Mouse (Mus musculus) heart, postnatal 14 days (tissue): ENCODE measurements around the gene Gm12666. TPM values are rescaled to one million over a fixed set of nuclear protein-coding genes. Genes with fewer than 3 reads are reported as not detected.
"Not testable (repeated sequence)": the region's sequence is repeated elsewhere in the genome, so short reads cannot be mapped to it uniquely, and the experiment has no call there.

ENCODE experiments used
- DNase-seq, 2 experiments: peaks; one replicate each; pipeline ENCODE4 v3.0.0; 2021 to 2022
- intact Hi-C: fragments of 180-260 bp; cut with DNase I; formaldehyde crosslinking; loops from one replicate; pipeline ENCODE4 v1.15.1; 2025
- long read RNA-seq, 2 experiments: library from polyadenylated mRNA; stranded (forward); transcript quantifications; one replicate each; pipeline ENCODE4 v2.0.0; 2021
- total RNA-seq, 2 experiments: library from RNA; stranded (reverse); gene quantifications; 2 replicates each; pipeline ENCODE4 v1.2.3; 2021

Gene Gm12666
- total RNA-seq = 1 to 10 TPM; 1.4 to 1.8 TPM
- long read RNA-seq, experiment 1 = 0 reads
- long read RNA-seq, experiment 2 = 0 reads

GRCm38 (mm10) chr4:92191649-92192048 lies at the start of gene Gm12666:
Gene Gm12666 (minus strand): TSS chr4:92191749.
- intact Hi-C loops, DNase-seq: not testable (repeated sequence)

GRCm38 (mm10) chr4:92226326-92226725 lies 34.8 kb upstream of the Gm12666 start:
- no peak for DNase-seq
- intact Hi-C loops = no loop called here

- DNase-seq = no peak
- intact Hi-C loops = no loop called here
Observed at GRCm38 (mm10) chr4:92216286-92216685, 24.7 kb upstream of the Gm12666 start.

GRCm38 (mm10) chr4:92152646-92153045 lies 38.9 kb downstream of the Gm12666 start:
- intact Hi-C loops = no loop called here

GRCm38 (mm10) chr4:92147134-92147533 lies 44.4 kb downstream of the Gm12666 start, which contains the start of gene Izumo3:
Gene Izumo3 (minus strand): TSS chr4:92147234.
- intact Hi-C loops = no loop called here
- no peak for DNase-seq

More at GRCm38 (mm10) chr4:92152646-92153045, 38.9 kb downstream of the Gm12666 start:
- DNase-seq = no peak

Other genes starting within 250 kb of the Gm12666 start
- not detected for gene Izumo3, start 44.5 kb downstream of the Gm12666 start, total RNA-seq